Mouse (Mus musculus) G1E (cell line): ENCODE results near the gene Sorl1.

ENCODE experiments used
- CTCF ChIP-seq: IDR thresholded peaks from 2 replicates; pipeline ENCODE4 v1.5.1; 2012; ENCODE audit warnings: low read depth, low read length, inconsistent platforms, mixed read lengths
- GATA1 ChIP-seq: IDR thresholded peaks from 2 replicates; pipeline ENCODE4 v1.6.1; 2012; ENCODE audit warnings: borderline replicate concordance, low read length, inconsistent platforms, mixed read lengths
- GATA2 ChIP-seq: IDR thresholded peaks from 2 replicates; pipeline ENCODE4 v1.6.1; 2012; ENCODE audit warnings: low read depth, low read length, inconsistent platforms, borderline replicate concordance
- POLR2AphosphoS5 ChIP-seq: IDR thresholded peaks from 2 replicates; pipeline ENCODE4 v1.6.1; 2012; ENCODE audit warnings: low read depth, low read length, inconsistent platforms; ENCODE audit not compliant: insufficient replicate concordance
- TAL1 ChIP-seq: conservative IDR thresholded peaks from 2 replicates; pipeline ENCODE4 v1.6.1; 2012; ENCODE audit warnings: low read depth, low read length, inconsistent platforms, mixed read lengths

- TF ChIP-seq CTCF, result no peak
- TF ChIP-seq TAL1, result no peak
- no peak for TF ChIP-seq POLR2AphosphoS5
- no peak for TF ChIP-seq GATA1
- no peak for TF ChIP-seq GATA2
Observed at GRCm38 (mm10) chr9:42091561-42091960, 32.5 kb downstream of the Sorl1 start.
